Mouse (Mus musculus) E14TG2a.4 (cell line): ENCODE measurements around the gene A26c2.

Experiments
- H3K27me3 ChIP-seq: 2 replicates; pipeline ENCODE4 v1.6.1; 2014; ENCODE audit warnings: low read length, control low read depth; ENCODE audit not compliant: insufficient read depth
- H3K36me3 ChIP-seq: 2 replicates; pipeline ENCODE4 v1.6.1; 2014; ENCODE audit warnings: low read length, control low read depth; ENCODE audit not compliant: insufficient read depth
- H3K4me1 ChIP-seq: replicated peaks from 2 replicates; pipeline ENCODE4 v1.6.1; 2014; ENCODE audit warnings: low read depth, low read length, control low read depth
- H3K4me3 ChIP-seq: replicated peaks from 2 replicates; pipeline ENCODE4 v1.5.1; 2014; ENCODE audit warnings: mild to moderate bottlenecking, low read length
- H3K9me3 ChIP-seq: 2 replicates; pipeline ENCODE4 v1.6.1; 2014; ENCODE audit warnings: low read length, control low read depth
- CTCF ChIP-seq: conservative IDR thresholded peaks from 2 replicates; pipeline ENCODE4 v1.5.1; 2014; ENCODE audit warnings: low read length
- NANOG ChIP-seq: IDR thresholded peaks from 2 replicates; pipeline ENCODE4 v1.6.1; 2014; ENCODE audit warnings: borderline replicate concordance, low read length, mixed read lengths
- POU5F1 ChIP-seq: IDR thresholded peaks from 2 replicates; pipeline ENCODE4 v1.6.1; 2014; ENCODE audit warnings: low read length, borderline replicate concordance

Gene A26c2

DNA sequence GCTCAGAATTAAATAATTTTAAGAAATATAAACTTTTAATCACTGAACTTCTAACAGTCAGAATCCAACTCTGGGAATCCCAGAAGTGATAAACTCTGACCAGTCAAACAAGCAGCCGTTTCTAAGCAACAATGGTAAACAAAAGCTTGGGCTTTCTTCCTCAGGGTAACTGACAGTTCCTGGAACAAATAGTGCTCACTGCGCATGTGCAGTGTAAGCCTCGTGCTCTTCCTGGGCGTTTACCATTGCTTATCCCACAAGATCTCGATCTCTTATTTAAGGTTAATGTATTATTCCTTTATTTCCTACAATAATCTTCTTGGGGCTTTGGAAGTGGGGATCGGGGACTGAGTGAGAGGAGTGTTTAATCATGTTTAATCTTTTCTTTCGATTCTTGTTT is at the start of gene A26c2:
TSS of gene A26c2 (minus strand) at position 101 of the 400 bp plus-strand sequence.
- Histone ChIP-seq H3K4me1 (no peaks in the 10 kb centered on the region), H3K27me3 (no peaks in the 10 kb centered on the region)
- TF ChIP-seq CTCF (no peak), NANOG (no peak), POU5F1 (no peak)

DNA sequence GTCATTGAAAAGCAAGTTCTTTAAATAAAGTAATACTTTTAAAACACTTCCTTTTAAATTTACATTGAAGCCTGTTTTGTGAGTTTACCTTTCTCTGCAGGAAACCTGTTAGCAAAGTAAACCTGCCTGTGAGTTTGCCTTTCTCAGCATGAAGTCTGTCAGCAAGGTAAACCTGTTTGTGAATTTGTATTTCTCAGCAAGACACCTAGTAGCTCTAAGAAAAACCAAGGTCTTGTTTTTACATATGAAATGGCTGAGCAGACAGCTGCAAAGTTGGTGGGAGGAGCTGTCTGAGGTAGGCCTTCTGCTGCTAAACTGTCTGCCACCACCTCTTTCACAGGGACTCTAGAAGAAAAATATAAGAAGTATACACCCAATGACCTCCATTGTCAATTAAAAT is 28.0 kb upstream of the A26c2 start:
- no peaks in the 10 kb centered on the region for H3K36me3 ChIP-seq
- H3K4me1 ChIP-seq = no peaks in the 10 kb centered on the region
- peaks cover 30% of the 10 kb centered on the region for H3K27me3 ChIP-seq
- TF ChIP-seq CTCF (no peak), POU5F1 (no peak), NANOG (peak; percentile 24; the same call in 1 of the 2 replicates)
- H3K4me3 ChIP-seq = no peak overlapping the region
- peaks cover 14% of the 10 kb centered on the region for H3K9me3 ChIP-seq

More for the DNA sequence above, at the start of gene A26c2:
- Histone ChIP-seq H3K36me3 (no peaks in the 10 kb centered on the region), H3K4me3 (no peak within 1 kb of the TSS), H3K9me3 (no peaks in the 10 kb centered on the region)
